Mouse (Mus musculus) urinary bladder, postnatal 25 days (tissue): ENCODE measurements at regions not wholly inside any gene's neighbourhood (a gene's known extent, or its start where the extent isn't known, plus 50 kb on each side); places are given as distances from the start of the nearest gene placed in this dataset.

Experiments
- DNase-seq: peaks from one replicate; pipeline ENCODE4 v3.0.0; 2022; ENCODE audit warnings: low spot score

- no peak for DNase-seq
Measured at GRCm38 (mm10) chr2:178930125-178930524, 499.8 kb downstream of the Cdh26 start.

- no peak for DNase-seq
Measured at GRCm38 (mm10) chr2:178948471-178948870, 493.8 kb upstream of the Cdh4 start.

- DNase-seq: no peak
Measured at GRCm38 (mm10) chr2:178949103-178949502, 493.1 kb upstream of the Cdh4 start.

GRCm38 (mm10) chr2:178950304-178950703 is 491.9 kb upstream of the Cdh4 start:
- DNase-seq: no peak

GRCm38 (mm10) chr2:178954420-178955067 is 487.7 kb upstream of the Cdh4 start:
- DNase-seq: no peak

GRCm38 (mm10) chr2:178958829-178959228 is 483.4 kb upstream of the Cdh4 start:
- no peak for DNase-seq

GRCm38 (mm10) chr2:178959603-178960002 is 482.6 kb upstream of the Cdh4 start:
- DNase-seq: no peak

- DNase-seq: no peak
Measured at GRCm38 (mm10) chr2:178967584-178968365, 474.5 kb upstream of the Cdh4 start.

- no peak for DNase-seq
Measured at GRCm38 (mm10) chr2:178969732-178970131, 472.5 kb upstream of the Cdh4 start.

GRCm38 (mm10) chr2:178975366-178975765 is 466.9 kb upstream of the Cdh4 start:
- DNase-seq: no peak

- no peak for DNase-seq
Measured at GRCm38 (mm10) chr2:178976046-178976445, 466.2 kb upstream of the Cdh4 start.

- no peak for DNase-seq
Measured at GRCm38 (mm10) chr2:178976495-178976894, 465.7 kb upstream of the Cdh4 start.

GRCm38 (mm10) chr2:178979451-178979850 is 462.8 kb upstream of the Cdh4 start:
- DNase-seq: no peak

GRCm38 (mm10) chr2:178981736-178982502 is 460.3 kb upstream of the Cdh4 start:
- DNase-seq: no peak

GRCm38 (mm10) chr2:178983801-178984200 is 458.4 kb upstream of the Cdh4 start:
- no peak for DNase-seq

- no peak for DNase-seq
Measured at GRCm38 (mm10) chr2:178987935-178988334, 454.3 kb upstream of the Cdh4 start.

GRCm38 (mm10) chr2:178989291-178989690 is 452.9 kb upstream of the Cdh4 start:
- no peak for DNase-seq

GRCm38 (mm10) chr2:178989784-178990183 is 452.4 kb upstream of the Cdh4 start:
- no peak for DNase-seq

- DNase-seq: no peak
Measured at GRCm38 (mm10) chr2:178990959-178991358, 451.3 kb upstream of the Cdh4 start.

- DNase-seq: no peak
Measured at GRCm38 (mm10) chr2:178992334-178993116, 449.7 kb upstream of the Cdh4 start.

- DNase-seq: no peak
Measured at GRCm38 (mm10) chr2:178997921-178998320, 444.3 kb upstream of the Cdh4 start.

GRCm38 (mm10) chr2:179000448-179001081 is 441.7 kb upstream of the Cdh4 start:
- DNase-seq: no peak
